Mouse (Mus musculus): Measurements from ENCODE around the gene Med13. TPM values are rescaled to one million over a fixed set of nuclear protein-coding genes. Genes with fewer than 3 reads are reported as not detected.
"Not testable (repeated sequence)": the region's sequence is repeated elsewhere in the genome, so short reads cannot be mapped to it uniquely, and the experiment has no call there.

The Med13 gene
- total RNA-seq, 2 experiments from 2014 or later, result 42.3 to 43.0 TPM

DNA sequence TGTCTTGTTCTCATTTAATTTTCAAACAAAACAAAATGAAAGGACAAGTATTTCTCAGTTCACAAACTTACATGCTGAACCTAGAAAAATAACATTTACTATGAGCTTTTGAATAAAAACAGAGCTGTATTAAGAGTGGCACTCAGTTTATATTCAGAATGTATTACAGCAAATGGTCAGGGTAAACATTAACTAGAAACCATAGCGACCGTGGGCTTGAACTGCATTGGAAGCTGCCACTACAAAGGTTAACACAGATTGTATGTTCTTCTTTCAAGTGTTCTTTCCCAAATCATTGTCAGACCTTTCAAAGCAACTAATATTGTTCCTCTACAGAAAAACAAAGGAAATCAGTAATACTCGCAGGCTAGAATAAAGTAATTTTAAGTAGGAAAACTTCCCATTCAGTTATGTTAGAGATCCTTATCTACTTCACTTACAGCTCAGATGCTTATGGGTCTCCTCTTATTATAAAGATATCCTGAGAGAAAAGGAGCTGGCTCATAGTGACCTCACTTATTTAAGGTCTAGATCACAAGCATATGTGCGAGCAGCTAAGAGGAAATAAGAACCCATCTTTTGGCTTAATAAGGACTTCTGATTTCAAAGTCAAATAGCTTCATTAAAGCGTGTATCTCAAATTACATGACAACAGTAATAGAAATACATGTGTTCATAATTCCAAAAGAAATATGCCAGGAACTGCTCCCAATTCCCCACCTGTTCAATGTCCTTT, 9.8 kb downstream of the Med13 start:
- DNase-seq, result no peak
- H3K4me3 ChIP-seq, result no peak overlapping the region
- intact Hi-C loops (cut with DNase I), result no loop called here
- H3K27ac ChIP-seq, result no peak overlapping the region
- TF ChIP-seq CTCF (IDR thresholded peaks at IDR 0.05), result no peak

DNA sequence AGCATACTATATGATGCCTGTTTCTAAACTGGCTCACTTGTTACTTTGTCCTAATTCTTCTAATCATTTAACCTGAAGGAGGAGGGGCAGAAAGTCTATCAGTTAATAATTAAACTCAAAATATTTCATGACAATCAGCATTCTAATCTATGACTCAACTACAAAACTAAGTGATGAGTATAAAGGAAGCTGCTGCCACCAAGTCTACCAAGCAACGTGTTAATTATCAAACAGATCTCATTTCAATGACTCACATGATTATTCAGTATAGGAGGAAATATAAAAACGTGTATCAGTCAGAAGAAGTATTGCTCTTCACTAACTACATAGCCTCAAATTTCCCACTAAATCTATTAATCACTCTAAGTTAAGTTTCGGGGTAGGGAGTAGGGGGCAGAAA, 10.9 kb downstream of the Med13 start:
- DNase-seq, result no peak
- H3K4me3 ChIP-seq, result no peak overlapping the region
- intact Hi-C loops (cut with DNase I), result no loop called here
- no peak overlapping the region for H3K27ac ChIP-seq
- no peak for TF ChIP-seq CTCF (IDR thresholded peaks at IDR 0.05)

DNA sequence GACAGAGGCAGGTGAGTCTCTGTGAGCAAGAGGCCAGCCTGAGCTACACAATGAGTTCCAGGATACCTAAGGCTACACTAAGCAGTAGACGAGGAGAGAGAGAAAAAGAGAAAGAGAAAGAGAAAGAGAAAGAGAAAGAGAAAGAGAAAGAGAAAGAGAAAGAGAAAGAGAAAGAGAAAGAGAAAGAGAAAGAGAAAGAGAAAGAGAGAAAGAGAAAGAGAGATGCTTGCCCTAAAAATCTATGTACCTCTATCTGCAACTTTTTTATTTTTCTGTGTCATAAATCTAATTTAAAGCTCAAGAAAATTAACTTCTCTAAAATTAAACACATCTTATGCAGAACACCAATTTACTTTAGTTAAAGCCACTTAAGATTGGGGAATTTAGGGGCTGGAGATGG, 12.5 kb downstream of the Med13 start:
- intact Hi-C loops (cut with DNase I), result not testable (repeated sequence)

DNA sequence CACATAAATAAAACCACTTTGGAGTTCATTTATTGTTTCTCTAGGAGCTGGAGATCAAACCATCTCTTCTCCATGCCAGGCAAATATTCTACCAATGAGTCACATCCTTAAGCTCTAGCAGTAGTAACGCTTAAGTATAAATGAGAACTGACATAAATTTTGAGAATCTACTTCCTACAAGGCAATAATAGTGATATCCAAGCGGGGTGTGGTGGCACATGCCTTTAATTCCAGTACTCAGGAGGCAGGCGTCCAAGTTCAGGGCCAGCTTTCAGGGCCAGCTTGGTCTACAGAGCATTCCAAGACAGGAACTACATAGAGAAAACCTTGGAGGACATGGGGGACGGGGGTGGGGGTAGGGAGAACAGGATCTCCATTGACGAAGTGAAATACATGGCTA, 33.2 kb downstream of the Med13 start:
- DNase-seq, result no peak
- intact Hi-C loops (cut with DNase I), result no loop called here
- Histone ChIP-seq H3K27ac (no peak overlapping the region), H3K4me3 (no peak overlapping the region)
- no peak for TF ChIP-seq CTCF (IDR thresholded peaks at IDR 0.05)

More for the DNA sequence above, 12.5 kb downstream of the Med13 start:
- not testable (repeated sequence) for H3K4me3 ChIP-seq, DNase-seq, H3K27ac ChIP-seq

DNA sequence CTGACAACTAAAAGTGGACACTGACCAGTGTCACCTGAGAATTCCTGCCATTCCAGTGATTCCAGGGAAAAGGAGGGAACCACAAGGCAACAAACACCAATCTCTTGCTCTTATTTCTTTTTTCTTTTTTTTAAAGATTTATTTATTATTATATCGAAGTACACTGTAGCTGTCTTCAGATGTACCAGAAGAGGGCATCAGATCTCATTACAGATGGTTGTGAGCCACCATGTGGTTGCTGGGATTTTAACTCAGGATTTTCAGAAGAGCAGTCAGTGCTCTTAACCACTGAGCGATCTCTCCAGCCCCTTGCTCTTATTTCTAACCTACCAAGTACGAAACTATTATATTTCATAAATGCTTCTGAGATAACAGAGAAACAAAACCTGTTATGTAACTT, 42.4 kb downstream of the Med13 start:
- not testable (repeated sequence) for H3K4me3 ChIP-seq, H3K27ac ChIP-seq, DNase-seq
- peak; percentile 34; the same call in 1 of the 2 replicates for TF ChIP-seq CTCF (IDR thresholded peaks at IDR 0.05)
- intact Hi-C loops (cut with DNase I), result loop anchor here (5.0 kb wide), 1 partner anchor 42 kb away; the partner anchor contains the start of gene Med13

DNA sequence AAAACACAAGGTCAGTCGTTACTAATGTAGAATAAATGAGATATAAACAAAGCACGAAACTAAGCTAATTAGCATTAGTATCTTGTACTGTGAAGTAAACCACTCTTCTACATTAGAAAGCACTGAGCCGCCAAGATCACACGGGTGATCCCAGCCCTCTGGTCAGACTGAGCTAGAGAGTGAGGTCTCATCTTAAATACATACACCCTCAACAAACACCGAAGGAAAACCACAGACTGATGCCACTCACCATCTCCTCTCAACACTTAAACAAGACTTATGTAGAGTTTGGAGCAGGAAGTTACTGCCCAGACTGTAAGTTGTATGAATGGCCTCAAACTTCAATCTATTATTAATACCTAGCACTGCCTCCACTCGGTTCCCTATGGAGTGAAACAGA, 47.1 kb downstream of the Med13 start:
- Histone ChIP-seq H3K27ac (no peak overlapping the region), H3K4me3 (no peak overlapping the region)
- no peak for DNase-seq
- TF ChIP-seq CTCF (IDR thresholded peaks at IDR 0.05), result no peak
- intact Hi-C loops (cut with DNase I), result no loop called here

DNA sequence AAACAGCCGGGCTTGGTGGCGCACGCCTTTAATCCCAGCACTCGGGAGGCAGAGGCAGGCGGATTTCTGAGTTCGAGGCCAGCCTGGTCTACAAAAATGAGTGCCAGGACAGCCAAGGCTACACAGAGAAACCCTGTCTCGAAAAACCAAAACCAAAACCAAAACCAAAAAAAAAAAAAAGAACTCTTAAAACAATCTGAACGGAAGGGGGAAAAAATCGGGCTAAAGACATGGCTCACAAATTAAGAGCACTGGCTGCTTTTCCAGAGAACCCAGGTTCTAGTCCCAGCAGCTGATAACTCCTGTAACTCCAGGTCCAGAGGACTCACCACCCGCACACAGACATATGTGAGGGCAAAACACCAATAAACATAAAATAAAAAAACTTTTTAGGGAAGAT, 65.2 kb downstream of the Med13 start:
- DNase-seq; H3K4me3 ChIP-seq; H3K27ac ChIP-seq; intact Hi-C loops (cut with DNase I): not testable (repeated sequence)

DNA sequence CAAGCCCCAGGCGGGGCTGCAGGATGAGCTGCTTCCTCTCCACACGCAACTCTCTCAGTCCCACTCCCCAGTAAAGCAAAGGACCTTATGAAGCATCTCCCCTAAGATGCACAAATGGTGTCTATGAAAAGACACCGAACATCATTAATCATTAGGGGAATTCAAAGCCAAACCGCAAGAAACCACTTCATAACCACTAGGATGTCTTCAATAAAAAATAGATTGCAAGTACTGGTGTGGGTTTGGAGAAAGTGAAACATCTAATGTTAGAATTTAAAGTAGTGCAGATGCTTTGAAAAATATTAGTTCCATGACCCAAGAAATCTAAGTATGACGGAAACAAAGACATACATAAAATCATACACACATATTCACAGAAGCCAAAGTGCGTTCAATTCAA, 65.7 kb downstream of the Med13 start:
- intact Hi-C loops (cut with DNase I), result no loop called here
- no peak for TF ChIP-seq CTCF (IDR thresholded peaks at IDR 0.05)

DNA sequence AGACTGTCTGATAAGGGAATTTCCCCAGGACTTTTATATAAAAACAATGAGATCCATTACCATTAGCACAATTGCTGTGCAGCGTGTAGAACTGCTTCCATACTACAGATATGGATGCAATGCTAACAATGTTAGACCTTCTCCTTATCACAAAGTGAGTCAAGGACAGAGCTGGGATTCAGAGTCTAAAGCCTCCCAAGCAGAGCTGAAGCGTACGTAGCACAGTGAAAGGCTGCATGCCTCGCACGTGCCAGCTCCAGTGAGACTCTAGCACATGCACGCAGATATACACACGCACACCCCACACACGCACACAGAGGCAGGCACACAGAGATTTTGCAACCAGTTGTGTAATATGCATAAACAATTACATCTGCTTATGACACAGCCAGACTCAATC, 71.7 kb downstream of the Med13 start:
- DNase-seq, result no peak
- H3K27ac ChIP-seq, result no peak overlapping the region
- no peak for TF ChIP-seq CTCF (IDR thresholded peaks at IDR 0.05)
- no peak overlapping the region for H3K4me3 ChIP-seq
- intact Hi-C loops (cut with DNase I), result loop anchor here (10.0 kb wide), 1 partner anchor 209 kb away; no protein-coding TSS in a partner anchor

More for the DNA sequence above, 65.7 kb downstream of the Med13 start:
- no peak for DNase-seq
- Histone ChIP-seq H3K4me3 (no peak overlapping the region), H3K27ac (no peak overlapping the region)

DNA sequence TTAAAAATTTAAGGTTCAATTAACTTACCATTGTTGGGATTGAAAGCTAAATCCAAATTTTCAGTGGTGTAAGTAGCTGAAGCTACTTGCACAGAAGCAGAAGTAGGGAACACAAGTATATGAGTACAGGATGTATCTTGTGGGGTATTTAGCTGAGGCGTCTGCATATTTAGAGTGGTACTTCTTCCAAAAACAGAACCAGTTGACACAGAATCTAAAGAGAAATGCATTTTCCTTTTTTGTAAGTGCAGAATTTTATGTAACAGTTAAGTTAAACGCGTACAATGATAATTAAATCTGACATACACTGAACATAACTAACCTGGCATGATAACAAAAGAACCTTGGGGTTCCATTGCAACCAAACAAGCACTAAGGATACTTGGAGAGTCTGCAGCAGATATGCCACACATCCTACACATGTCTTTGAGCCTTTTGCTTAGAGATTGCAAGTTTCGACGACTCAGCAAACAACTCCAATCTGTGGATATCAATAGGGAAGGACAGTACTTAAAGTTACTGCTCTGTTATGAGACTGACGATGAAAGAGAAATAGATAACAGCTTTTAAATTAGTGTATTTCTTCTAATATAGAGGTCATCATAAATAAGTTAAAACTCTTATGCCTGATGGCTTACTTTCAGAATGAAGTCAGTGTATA, 78.8 kb downstream of the Med13 start:
- no peak for TF ChIP-seq CTCF (IDR thresholded peaks at IDR 0.05)
- intact Hi-C loops (cut with DNase I), result loop anchor here (10.0 kb wide), 1 partner anchor 156 kb away; no protein-coding TSS in a partner anchor
- Histone ChIP-seq H3K4me3 (no peak overlapping the region), H3K27ac (no peak overlapping the region)
- DNase-seq, result no peak

DNA sequence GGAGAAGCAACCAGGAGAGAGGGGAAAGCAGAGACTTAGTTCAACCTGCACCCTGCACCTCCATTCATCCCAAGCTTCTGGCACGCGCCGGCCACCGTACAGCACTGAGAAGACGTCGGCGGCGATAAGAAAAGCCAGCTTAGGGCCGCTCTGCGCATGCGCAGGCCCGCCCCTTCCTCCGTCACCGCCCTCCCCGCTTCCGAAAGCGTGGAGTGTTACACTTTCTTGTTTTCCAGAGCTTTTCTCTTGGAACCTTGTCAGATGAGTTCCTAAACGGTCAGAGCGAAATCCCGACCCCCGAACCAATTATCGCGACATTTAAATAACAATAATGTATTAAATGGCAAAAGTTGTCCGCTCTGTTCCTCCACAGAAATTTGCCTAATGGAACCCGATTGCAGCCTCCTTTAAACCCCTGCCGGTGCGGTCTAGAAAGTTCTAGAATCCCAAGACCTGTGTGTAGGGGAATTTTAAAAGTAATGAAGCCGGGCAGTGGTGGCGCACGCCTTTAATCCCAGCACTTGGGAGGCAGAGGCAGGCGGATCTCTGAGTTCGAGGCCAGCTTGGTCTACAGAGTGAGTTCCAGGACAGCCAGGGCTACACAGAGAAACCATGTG, 99.8 kb downstream of the Med13 start, which contains the start of gene Ints2:
Gene Ints2, minus strand, starts transcription at position 116 of the 617 bp plus-strand sequence.
- peak within 1 kb of the TSS; percentile 87 for H3K27ac ChIP-seq
- no peak for TF ChIP-seq CTCF (IDR thresholded peaks at IDR 0.05)
- H3K4me3 ChIP-seq, result peak within 1 kb of the TSS; percentile 87
- DNase-seq, result peak; percentile 96
- intact Hi-C loops (cut with DNase I), result loop anchor here (5.0 kb wide), 1 partner anchor 100 kb away; the partner anchor contains the start of gene Med13

DNA sequence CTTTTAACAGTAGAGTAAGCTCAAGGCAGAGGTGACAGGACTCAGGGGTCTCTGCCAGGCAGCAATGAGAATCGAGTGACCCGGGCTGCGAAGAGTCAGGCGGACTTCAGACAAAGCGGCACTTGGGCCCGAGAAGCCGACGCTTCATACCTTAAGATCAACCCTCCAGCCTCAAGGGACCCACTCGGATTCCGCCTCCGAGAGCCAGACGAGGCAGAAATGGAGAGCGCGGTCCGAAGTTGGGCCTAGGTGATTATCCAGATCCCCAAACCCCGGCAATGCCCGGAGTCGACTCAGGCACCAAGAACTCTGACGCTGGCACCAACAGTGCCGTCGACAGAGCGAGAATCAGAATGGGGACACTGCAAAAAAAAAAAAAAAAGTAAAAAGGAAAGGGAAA, 100.3 kb downstream of the Med13 start:
- Histone ChIP-seq H3K4me3 (peak overlapping the region; percentile 87), H3K27ac (peak overlapping the region; percentile 87)
- intact Hi-C loops (cut with DNase I), result loop anchor here (5.0 kb wide), 1 partner anchor 100 kb away; the partner anchor contains the start of gene Med13
- TF ChIP-seq CTCF (IDR thresholded peaks at IDR 0.05), result no peak
- DNase-seq, result peak; percentile 45

DNA sequence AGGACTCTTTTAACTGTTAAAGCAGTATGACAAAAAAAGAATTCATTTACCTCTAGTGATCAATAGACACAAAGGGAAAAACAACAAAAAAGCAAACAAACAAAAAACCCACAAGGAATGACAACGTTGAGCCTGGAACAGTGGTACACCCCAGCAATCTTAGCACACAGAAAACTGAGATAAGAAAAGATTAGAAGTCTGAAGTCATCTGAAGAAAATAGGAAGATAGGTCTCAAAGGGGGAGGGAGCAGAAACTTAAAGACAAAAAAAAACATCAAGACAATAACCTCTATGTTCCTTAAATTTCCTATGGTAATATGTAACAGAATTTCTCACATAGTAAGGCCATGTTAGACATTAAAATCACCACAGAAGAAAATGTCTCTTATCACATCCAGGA, 104.1 kb downstream of the Med13 start:
- intact Hi-C loops (cut with DNase I), result no loop called here
- Histone ChIP-seq H3K4me3 (no peak overlapping the region), H3K27ac (no peak overlapping the region)
- no peak for DNase-seq
- no peak for TF ChIP-seq CTCF (IDR thresholded peaks at IDR 0.05)
